Mouse (Mus musculus) macrophage (primary cell): ENCODE measurements around the gene Rras2. TPM values are rescaled to one million over a fixed set of nuclear protein-coding genes. Genes with fewer than 3 reads are reported as not detected.
A peak's percentile ranks its signal among the peaks of the same experiment; 100 is the strongest.

Experiments used
- H3K27ac ChIP-seq: fragments of 350-480 bp; formaldehyde crosslinking; 2 replicates; pipeline ENCODE4 v1.9.0; 2021
- H3K36me3 ChIP-seq: fragments of 350-480 bp; formaldehyde crosslinking; 2 replicates; pipeline ENCODE4 v1.9.0; 2021; ENCODE audit errors: inconsistent target
- H3K4me3 ChIP-seq: fragments of 350-480 bp; formaldehyde crosslinking; 2 replicates; pipeline ENCODE4 v1.9.0; 2021; ENCODE audit errors: inconsistent target
- H3K79me2 ChIP-seq: fragments of 350-480 bp; formaldehyde crosslinking; 2 replicates; pipeline ENCODE4 v1.9.0; 2021; ENCODE audit errors: inconsistent target
- WGBS: methylation state at CpG from one replicate; pipeline ENCODE4 v1.1.7; 2026; ENCODE audit warnings: inconsistent platforms; ENCODE audit not compliant: missing documents; 5-methylcytosine and 5-hydroxymethylcytosine counted together
- polyA plus RNA-seq: library from polyadenylated mRNA; stranded (reverse); fragments of 250-400 nt; gene quantifications from 3 replicates; pipeline ENCODE4 v1.2.4, GENCODE M21; 2018; ENCODE audit warnings: inconsistent platforms

The Rras2 gene
- polyA plus RNA-seq, 1 experiment from 2014 or later, result 4.8 TPM

GRCm38 (mm10) chr7:114045814-114046213 is 71.8 kb downstream of the Rras2 start:
- Histone ChIP-seq H3K27ac (no peak overlapping the region), H3K79me2 (no peaks in the 10 kb centered on the region), H3K36me3 (no peaks in the 10 kb centered on the region), H3K4me3 (no peak overlapping the region)
- 86% methylated on average over 2 of the region's 2 CpGs for WGBS

GRCm38 (mm10) chr7:114043929-114044549 is 73.5 kb downstream of the Rras2 start:
- Histone ChIP-seq H3K4me3 (no peak overlapping the region), H3K36me3 (no peaks in the 10 kb centered on the region), H3K27ac (no peak overlapping the region), H3K79me2 (no peaks in the 10 kb centered on the region)
- WGBS, result 17% methylated on average over 6 of the region's 6 CpGs

- 48% methylated on average over 25 of the region's 26 CpGs for WGBS
- H3K27ac ChIP-seq, result no peak overlapping the region
- H3K36me3 ChIP-seq, result no peaks in the 10 kb centered on the region
- no peaks in the 10 kb centered on the region for H3K79me2 ChIP-seq
- no peak overlapping the region for H3K4me3 ChIP-seq
Measured at GRCm38 (mm10) chr7:114042973-114043928, 74.3 kb downstream of the Rras2 start.

- WGBS, result 93% methylated on average over 4 of the region's 4 CpGs
- Histone ChIP-seq H3K79me2 (no peaks in the 10 kb centered on the region), H3K27ac (no peak overlapping the region), H3K36me3 (no peaks in the 10 kb centered on the region), H3K4me3 (no peak overlapping the region)
Measured at GRCm38 (mm10) chr7:114041349-114041748, 76.2 kb downstream of the Rras2 start.

- Histone ChIP-seq H3K36me3 (no peaks in the 10 kb centered on the region), H3K79me2 (no peaks in the 10 kb centered on the region), H3K27ac (no peak overlapping the region), H3K4me3 (no peak overlapping the region)
- 78% methylated on average over 4 of the region's 4 CpGs for WGBS
Measured at GRCm38 (mm10) chr7:114037237-114037636, 80.3 kb downstream of the Rras2 start.

GRCm38 (mm10) chr7:114029596-114029995 is 88.0 kb downstream of the Rras2 start:
- 87% methylated on average over 6 of the region's 6 CpGs for whole genome bisulfite sequencing
- H3K36me3 ChIP-seq, result no peaks in the 10 kb centered on the region
- no peak overlapping the region for H3K4me3 ChIP-seq
- no peak overlapping the region for H3K27ac ChIP-seq
- no peaks in the 10 kb centered on the region for H3K79me2 ChIP-seq

GRCm38 (mm10) chr7:114028828-114029227 is 88.8 kb downstream of the Rras2 start:
- 92% methylated on average over 5 of the region's 5 CpGs for WGBS
- H3K36me3 ChIP-seq, result no peaks in the 10 kb centered on the region

GRCm38 (mm10) chr7:114027406-114027805 is 90.2 kb downstream of the Rras2 start:
- Histone ChIP-seq H3K4me3 (no peak overlapping the region), H3K36me3 (no peaks in the 10 kb centered on the region), H3K79me2 (no peaks in the 10 kb centered on the region), H3K27ac (no peak overlapping the region)
- 92% methylated on average over 3 of the region's 3 CpGs for WGBS

More at GRCm38 (mm10) chr7:114028828-114029227, 88.8 kb downstream of the Rras2 start:
- H3K4me3 ChIP-seq, result no peak overlapping the region
- H3K27ac ChIP-seq, result no peak overlapping the region
- no peaks in the 10 kb centered on the region for H3K79me2 ChIP-seq

- Histone ChIP-seq H3K27ac (no peak overlapping the region), H3K36me3 (no peaks in the 10 kb centered on the region), H3K79me2 (no peaks in the 10 kb centered on the region), H3K4me3 (no peak overlapping the region)
- 85% methylated on average over 7 of the region's 8 CpGs for WGBS
Measured at GRCm38 (mm10) chr7:114026923-114027322, 90.7 kb downstream of the Rras2 start.

GRCm38 (mm10) chr7:114020704-114021093 is 96.9 kb downstream of the Rras2 start:
- H3K79me2 ChIP-seq, result no peaks in the 10 kb centered on the region
- H3K36me3 ChIP-seq, result no peaks in the 10 kb centered on the region
- peak overlapping the region; percentile 45 for H3K4me3 ChIP-seq
- WGBS, result under 1% methylated on average over 11 of the region's 11 CpGs
- H3K27ac ChIP-seq, result no peak overlapping the region

- Histone ChIP-seq H3K79me2 (no peaks in the 10 kb centered on the region), H3K4me3 (peak overlapping the region; percentile 45), H3K36me3 (no peaks in the 10 kb centered on the region), H3K27ac (no peak overlapping the region)
- WGBS, result 16% methylated on average over 9 of the region's 11 CpGs
Measured at GRCm38 (mm10) chr7:114020057-114020703, 97.4 kb downstream of the Rras2 start.

- Histone ChIP-seq H3K4me3 (no peak overlapping the region), H3K27ac (no peak overlapping the region), H3K36me3 (no peaks in the 10 kb centered on the region), H3K79me2 (no peaks in the 10 kb centered on the region)
- 69% methylated on average over 2 of the region's 3 CpGs for WGBS
Measured at GRCm38 (mm10) chr7:114018861-114019260, 98.7 kb downstream of the Rras2 start.

- WGBS, result 46% methylated on average over 8 of the region's 8 CpGs
- no peaks in the 10 kb centered on the region for H3K36me3 ChIP-seq
- H3K27ac ChIP-seq, result no peak overlapping the region
- H3K4me3 ChIP-seq, result no peak overlapping the region
- H3K79me2 ChIP-seq, result no peaks in the 10 kb centered on the region
Measured at GRCm38 (mm10) chr7:114016001-114016949, 101.3 kb downstream of the Rras2 start.
